Mouse (Mus musculus) embryonic fibroblast, embryonic 13.5 days (primary cell): Measurements from ENCODE around the gene Pelp1.

ENCODE experiments used
- CTCF ChIP-seq: IDR thresholded peaks from 2 replicates; pipeline ENCODE4 v1.5.1; 2011; ENCODE audit warnings: mild to moderate bottlenecking, control low read depth, low read length, moderate library complexity, borderline replicate concordance; ENCODE audit not compliant: insufficient read depth
- POLR2A ChIP-seq: IDR thresholded peaks from 2 replicates; pipeline ENCODE4 v1.6.1; 2011; ENCODE audit warnings: low read depth, mild to moderate bottlenecking, control low read depth, low read length, moderate library complexity

GRCm38 (mm10) chr11:70447373-70447772 is 37.5 kb upstream of the Pelp1 start:
- TF ChIP-seq CTCF (no peak), POLR2A (no peak)
